Mouse (Mus musculus) spleen, embryonic (tissue): ENCODE results near the gene Pcnp.
"Not testable (repeated sequence)": the region's sequence is repeated elsewhere in the genome, so short reads cannot be mapped to it uniquely, and the experiment has no call there.

ENCODE experiments used
- CTCF ChIA-PET: fragments of 350-600 bp; sonication (Branson Sonifier 250); formaldehyde crosslinking; loops from one replicate; lab custom pipeline; 2022; lab: Charles Lee

Pcnp gene

DNA sequence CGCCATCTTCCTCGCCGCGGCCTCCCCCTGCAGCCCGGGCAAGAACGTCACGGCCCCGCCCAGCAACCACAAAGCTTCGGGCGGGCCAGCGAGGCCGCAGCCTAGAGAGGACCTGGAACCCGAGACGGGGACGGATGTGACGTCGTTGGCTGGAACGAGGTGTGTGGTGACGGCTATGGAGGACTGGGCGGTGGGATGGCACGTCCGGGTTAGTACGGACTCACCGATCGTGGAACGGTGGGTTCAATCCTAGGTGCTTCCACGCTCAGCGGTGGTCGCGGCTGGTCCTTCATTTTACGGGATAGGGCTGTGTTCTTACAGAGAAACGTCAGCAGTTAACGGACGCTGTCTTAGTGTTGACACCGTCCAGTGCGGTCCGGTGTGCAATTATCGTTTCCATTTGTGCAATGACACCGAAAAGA is at the start of gene Pcnp:
Pcnp (minus strand) TSS at position 79 of the 422 bp plus-strand sequence.
- CTCF ChIA-PET: interaction anchor here (0.9 kb wide), 1 partner anchor 34 kb away, joined by 3 read pairs; no protein-coding TSS in a partner anchor

DNA sequence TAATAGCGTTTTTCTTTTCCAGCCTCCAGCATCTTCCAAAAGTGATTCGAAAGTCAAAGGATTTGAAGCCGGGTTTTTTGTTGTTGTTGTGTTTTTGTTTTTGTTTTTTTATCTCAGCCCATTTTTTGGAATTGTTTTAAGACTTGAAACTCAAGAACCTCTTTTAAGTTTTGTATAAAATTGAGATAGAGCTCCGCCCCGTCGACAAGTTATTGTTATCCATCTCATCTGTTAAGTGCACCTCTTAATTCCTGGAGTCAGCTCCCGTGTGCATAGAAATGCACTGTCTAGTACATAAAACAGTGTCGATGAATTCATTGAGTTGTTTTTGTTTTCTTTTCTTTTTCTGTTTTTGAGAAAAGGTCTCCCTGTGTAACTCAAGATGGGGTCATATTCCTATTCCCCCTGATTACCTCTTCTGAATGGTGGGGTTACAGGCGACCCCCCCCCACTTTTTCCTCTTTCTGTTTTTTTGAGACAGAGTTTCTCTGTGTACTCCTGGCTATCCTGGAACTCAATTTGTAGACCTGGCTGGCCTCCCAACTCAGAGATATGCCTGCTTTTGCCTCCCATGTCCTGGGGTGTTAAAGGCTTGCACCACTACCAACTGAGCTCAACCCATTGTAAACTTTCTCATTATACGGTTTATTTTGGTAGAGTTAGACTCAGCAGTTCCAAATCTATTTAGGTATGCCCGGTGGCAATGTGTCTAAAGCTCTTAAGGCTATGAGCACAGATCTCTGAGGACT is 46.8 kb upstream of the Pcnp start:
- CTCF ChIA-PET: interaction anchor here (0.7 to 1.6 kb wide), 3 partner anchors 127 to 320 kb away, joined by 4 to 9 read pairs (median 4); no protein-coding TSS in a partner anchor

DNA sequence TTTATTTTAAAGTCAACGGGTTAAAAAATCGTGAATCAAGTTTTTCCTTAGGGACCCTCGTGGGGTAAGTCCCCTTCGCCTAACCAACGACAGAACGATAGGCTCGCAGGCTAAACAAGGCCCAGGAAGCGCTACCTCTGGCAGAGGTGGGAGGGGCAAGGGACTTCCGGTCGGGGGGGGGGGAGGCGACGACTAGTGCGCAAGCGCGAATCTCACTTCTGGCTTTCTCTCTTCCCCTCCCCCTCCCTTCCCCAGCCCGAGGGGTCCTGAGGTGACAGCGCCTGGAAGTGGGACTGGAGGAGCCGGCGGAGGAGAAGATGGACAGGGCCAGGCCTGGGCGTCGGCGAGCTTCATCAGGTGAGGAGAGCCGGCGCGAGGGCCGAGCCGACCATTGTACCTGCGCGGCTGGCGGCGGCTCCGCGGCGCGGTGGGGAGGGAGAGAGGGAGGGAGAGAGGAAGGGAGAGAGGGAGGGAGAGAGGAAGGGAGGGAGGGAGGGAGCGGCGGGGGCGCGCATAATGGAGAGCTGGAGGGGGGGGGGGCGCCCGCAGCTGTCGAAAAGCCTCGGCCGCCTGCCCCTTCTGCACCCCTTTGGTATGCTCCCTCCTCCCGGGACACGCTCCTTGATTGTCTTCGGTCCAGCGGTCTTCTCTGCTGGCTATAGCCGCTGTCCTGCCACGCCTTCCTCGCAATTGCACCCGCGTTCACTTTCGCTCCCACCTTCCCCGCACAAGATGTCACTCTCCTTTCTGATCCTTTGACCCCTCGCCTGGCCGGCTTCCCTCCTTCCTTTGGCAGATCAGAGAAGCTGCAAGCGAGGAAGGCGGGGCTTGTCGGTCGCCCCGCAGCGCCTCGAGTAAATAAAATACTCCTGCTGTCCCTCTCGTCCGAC is 45.9 kb upstream of the Pcnp start:
- CTCF ChIA-PET: interaction anchor here (0.7 to 1.6 kb wide), 3 partner anchors 84 to 142 kb away, joined by 3 to 4 read pairs (median 3); no protein-coding TSS in a partner anchor

DNA sequence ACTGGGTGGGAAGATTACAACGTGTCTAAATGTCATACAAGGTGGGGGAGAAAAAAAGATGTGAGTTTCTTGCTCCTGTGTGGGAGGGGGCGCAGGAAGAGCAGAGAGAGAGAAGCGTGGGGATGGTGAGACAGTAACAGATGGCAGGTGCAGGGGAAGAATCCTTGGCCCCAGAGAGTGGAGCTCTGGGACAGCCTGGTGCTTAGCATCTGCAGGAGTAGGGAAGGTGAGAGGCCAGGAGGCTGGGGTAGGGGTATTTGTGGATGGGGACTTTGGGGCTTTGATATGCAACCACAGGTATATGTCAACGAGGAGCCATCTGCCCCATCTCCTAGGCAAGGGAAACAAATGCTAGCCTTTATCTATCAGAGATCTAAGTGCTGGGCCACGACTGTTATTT is 45.0 kb upstream of the Pcnp start:
- CTCF ChIA-PET: interaction anchor here (0.7 to 0.9 kb wide), 2 partner anchors 85 to 110 kb away, joined by 3 read pairs; no protein-coding TSS in a partner anchor

DNA sequence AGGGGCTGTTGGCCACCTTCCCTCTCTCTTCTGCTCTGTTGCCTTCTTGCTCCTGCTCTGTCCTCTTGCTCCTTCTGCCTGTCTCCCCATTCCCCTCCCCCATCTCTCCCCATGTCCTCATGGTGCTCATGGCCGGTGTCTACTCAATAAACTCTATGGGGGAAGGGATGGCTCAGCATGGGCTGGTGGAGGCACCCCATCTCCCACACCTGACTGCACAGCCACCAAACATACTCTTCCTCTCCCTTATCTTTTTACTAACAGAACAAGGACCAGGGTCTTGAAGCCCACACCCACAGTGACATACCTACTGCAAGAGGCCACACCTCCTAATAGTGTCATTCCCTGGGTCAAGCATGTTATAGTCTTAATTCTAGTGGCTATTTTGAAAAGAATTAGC is 44.6 kb upstream of the Pcnp start:
- CTCF ChIA-PET: interaction anchor here (0.6 kb wide), 1 partner anchor 626 kb away, joined by 4 read pairs; no protein-coding TSS in a partner anchor

DNA sequence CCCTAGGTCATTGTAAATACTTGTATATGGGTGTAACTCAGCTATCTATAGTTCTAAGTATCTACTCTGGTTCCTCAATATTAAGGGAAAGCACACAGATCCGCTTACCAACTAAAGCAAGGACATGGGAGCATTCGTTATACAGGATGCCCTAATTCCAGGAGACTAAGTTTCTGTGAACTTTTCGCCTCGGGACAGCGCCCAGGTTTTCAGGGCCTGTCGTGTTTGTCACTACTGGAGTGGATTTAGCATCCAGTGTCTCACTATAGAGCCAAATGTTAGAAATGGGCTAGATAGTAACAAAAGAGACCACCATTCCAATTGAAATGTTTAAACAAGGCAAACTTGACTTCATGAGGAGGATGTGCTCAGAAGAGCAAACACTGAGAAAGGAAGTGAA is 43.6 kb upstream of the Pcnp start:
- CTCF ChIA-PET: not testable (repeated sequence)

DNA sequence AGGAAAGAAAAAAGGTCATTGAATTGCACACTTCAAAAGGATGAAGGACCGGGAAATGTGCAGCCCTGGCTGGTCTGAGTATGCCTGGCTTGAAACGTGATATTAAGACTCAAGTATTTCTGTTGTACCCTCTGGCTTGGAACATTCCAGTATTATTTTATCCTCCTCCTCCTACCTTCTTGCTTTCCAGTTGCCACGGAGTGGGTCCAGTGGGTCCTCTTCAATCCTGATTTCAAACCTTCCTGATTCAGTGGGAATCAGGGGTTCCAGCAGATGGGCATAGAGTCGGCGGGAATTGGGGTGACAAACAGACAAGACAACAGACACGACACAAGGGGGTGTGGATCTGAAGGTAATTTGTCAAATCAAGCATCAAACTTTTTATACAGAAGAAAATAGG is 43.0 kb upstream of the Pcnp start:
- CTCF ChIA-PET: no interaction called here

DNA sequence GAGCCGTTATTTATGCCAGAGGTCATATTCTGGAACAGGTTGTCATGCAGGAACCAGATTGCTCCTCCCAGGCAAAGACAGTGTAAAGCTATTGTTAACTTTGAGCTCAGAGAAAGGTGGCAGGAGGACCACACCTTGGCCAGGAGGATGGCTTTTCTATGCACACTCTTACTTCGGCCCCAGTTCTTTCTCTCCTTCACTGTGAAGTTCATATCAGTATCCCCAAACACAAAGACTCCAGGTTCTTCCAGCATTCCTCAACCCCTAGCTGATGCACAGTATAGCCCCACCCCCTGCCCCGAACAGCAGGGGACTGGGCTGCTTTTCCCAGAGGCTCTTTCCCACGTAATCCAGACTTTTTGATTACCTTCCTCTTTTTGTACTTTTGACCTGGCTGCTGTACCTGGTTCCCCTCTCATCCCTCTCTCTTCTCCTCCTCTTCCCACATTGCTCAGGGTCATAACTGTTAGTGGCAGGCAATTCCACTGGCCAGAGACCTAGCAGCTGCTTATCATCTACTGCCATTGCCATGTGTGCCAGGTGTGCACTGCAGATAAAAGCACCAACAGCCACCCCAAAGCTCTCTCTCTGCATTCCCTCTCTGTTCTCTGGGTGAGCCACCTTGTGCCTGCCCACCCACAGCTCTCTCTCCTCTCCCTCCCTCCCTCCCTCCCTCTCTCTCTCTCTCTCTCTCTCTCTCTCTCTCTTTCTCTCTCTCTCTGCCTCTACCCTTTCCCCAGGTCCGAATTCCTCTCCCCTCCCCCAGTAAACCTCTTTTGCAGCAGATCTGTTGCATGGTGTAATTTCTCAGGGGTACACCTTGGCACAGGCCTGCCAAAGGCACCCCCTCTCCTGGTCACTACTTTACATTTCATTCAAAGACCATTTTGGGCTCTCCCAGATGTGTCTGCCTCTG is 42.0 kb upstream of the Pcnp start:
- CTCF ChIA-PET: no interaction called here

DNA sequence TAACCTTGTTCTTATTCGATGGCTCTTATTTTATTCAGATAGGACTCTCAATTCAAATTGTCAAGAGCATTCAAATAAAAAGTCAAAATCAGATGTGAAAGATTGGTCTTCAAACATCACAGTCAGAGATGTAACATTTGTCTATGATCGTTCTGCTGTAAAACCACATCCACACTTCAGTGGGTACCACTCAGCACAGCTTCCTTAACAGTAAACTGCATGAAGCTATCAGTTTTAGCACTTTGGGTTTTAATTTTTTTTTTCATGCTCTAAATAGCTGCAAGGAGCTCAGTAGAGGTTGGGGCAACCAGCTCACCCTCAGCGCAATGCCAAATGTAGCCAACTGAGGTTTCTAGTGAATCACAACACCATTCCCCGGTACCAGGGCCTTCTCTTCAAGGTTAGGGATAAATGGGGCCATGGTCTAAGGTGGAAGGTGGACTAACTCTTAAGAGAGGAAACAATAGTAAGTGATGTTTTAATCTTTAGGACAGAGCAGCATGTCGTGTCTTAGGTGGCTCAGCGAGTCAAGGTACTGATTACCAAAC is 39.1 kb upstream of the Pcnp start:
- CTCF ChIA-PET: interaction anchor here (0.6 to 1.0 kb wide), 3 partner anchors 58 to 180 kb away, joined by 3 to 4 read pairs (median 3); no protein-coding TSS in a partner anchor

DNA sequence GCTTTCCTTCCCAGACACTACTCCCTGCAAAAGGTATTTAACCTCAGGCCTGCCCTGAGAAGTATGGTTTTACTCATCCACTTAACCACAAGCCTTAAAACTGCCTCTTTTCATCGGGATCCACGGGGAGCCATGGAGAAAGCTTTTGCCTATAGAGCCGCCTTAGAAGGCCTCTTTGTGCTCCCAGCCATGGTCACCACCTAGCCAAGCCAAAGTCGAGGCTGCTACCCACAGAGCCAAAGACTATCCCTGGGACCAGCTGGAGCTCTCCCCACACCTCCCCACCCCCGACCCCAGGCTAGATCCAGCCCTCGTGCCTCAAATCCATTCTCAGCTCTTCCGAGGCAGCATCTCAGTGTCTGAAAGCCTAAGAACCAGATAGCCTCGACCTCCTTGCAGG is 36.6 kb upstream of the Pcnp start:
- CTCF ChIA-PET: interaction anchor here (0.8 kb wide), 1 partner anchor 1055 kb away, joined by 8 read pairs; no protein-coding TSS in a partner anchor

DNA sequence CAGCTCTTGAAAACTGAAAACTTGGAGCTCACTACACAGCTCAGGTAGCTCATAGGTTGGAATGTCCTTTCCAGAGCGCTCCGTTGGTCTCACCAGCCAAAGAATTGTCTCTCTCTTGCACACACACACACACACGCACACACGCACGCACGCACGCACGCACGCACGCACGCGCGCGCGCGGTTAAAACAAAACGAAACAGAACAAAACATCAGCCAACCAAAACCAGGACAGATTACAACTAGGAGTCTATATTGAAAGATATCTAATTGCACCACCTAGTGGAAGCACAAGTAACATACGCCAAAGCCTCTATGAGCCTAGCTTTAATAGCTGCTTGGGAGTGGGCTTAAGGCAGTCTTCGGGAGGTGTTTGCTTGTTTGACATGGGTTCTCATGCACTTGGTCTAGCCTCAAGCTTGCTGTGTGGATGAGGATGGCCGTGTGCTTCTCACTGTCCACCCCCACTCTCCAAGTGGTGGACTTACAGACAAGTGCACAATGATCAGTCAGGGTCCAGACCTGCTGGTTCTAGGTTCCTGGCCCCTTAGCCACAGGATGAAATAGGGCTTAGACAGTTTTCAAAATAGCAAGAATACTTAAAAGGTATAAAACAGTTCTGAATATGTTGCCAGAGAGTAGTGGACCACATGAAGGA is 34.9 kb upstream of the Pcnp start:
- CTCF ChIA-PET: interaction anchor here (0.8 kb wide), 1 partner anchor 35 kb away, joined by 3 read pairs; the partner anchor contains the start of gene Pcnp

DNA sequence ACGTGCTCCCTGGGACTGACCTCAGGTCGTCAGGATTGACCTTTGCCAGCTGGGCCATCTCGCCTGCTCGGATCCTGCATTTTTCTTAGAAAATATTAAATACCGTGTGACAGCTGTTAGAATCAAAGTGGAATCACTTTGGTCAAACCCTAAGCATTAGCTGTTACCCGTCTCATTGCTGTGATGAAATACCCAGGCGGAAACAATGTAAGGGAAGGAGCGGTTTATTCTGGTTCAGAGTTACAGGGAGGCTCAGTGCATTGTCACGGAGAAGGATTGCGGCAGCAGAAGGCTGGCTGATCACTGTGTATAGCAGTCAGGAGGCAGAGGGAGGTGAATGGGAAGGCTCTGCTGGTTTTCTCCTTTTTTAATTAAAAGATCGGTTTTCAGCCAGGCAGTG is 33.4 kb upstream of the Pcnp start:
- CTCF ChIA-PET: no interaction called here

DNA sequence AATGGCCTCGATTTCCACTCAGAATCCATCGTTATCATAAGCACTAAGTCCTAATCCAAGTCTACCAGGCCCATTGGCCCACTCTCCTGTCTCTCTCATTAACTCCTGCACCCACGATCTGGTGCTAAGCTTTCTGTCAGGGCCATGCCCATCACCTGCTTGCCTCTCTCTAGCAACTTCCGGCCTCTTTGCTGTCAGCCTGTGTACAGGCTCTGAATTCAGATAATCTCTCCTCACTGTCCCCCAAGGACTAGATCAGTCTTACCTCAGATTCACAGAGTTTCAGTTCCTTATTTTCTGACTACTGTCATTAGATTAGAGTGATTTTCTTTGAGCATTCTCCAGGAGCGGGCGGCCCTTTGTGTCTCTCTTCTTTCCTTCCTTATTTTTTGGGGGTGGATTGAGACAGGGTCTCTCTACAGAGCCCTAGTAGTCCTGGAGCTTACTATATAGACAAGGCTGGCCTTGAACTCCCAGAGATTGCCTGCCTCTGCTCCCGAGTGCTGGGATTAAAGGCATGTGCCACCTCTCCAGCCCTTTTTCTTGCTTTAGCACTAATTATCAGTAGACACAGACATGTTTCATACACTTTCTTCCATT is 32.6 kb upstream of the Pcnp start:
- CTCF ChIA-PET: no interaction called here

DNA sequence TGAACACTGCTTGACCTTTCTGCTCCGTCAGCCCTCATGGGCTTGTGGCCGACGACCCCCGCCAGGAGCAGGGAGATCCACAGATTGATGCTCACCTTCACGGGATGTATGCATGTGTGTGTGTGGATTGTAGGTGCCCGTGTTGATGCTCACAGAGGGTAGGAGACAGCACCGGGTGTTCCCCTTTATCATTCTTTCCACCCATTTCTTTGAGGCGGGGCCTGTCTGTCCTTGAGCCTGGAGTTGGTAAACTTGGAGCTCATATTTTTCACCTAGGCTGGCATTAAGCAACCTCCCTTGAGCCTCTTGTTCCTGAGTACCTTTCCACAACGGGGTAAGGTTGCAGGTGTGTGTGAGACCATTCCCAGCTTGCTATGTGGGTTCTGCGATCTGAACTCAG is 28.6 kb upstream of the Pcnp start:
- CTCF ChIA-PET: interaction anchor here (0.5 kb wide), 1 partner anchor 169 kb away, joined by 3 read pairs; no protein-coding TSS in a partner anchor

DNA sequence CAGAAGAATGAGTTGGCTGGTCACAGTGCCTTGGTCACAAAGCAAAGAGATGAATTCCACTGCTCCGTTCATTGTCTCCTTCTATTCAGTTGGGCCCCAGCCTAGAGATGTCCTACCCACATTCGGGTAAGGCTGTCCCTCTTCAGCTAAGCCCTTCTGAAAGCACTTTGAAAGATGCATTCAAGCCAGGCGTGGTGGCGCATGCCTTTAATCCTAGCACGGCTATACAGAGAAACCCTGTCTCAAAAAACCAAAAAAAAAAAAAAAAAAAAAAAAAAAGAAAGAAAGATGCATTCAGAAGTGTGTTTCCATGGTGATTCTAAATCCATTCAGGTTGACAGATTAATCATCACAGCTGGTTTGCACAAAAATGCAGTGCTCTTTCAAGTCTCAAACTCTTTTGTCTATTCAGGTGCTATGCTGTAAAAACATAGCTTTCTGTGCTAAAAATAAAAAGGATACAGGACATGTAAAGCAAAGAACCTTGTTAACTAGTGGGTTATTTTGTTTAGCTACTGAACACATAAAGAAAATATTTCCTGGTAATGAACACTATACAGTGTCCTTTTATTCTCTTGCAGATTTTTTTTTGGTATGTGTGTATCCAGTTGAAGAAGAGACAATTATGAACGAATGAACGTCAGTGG is 27.5 kb upstream of the Pcnp start:
- CTCF ChIA-PET: no interaction called here

DNA sequence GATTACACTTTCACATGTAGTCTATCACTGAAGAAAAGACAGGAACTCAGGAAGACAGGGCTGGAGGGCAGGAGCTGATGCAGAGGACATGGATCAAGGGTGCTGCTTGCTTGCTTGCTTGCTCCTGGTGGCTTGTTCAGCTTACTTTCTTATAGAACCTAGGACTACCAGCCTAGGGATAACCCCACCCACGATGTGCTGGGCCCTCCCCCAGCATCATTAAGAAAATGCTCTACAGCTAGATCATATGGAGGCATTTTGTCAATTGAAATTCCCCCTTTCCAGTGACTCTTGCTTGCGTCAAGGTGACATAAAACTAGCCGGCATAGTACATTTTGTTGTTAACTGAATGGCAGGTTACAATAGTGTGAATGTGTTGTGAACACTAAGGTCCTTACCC is 26.4 kb upstream of the Pcnp start:
- CTCF ChIA-PET: no interaction called here

DNA sequence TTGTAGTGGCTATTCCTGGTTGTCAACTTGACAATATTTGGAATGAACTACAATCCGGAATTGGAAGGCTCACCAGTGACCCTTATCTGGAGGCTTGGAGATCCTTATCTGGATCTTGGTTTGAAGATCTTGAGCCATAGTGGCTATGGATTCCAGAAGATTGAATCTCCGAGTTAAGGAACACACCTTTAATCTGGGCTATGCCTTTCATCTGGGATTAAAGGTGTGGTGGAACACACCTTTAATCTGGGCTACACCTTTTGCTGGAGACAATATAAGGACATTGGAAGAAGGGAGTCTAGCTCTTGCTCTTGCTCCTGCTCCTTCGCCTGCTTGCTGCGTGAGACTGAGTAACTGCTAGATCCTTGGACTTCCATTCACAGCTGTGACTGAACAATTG is 18.5 kb upstream of the Pcnp start, which contains the start of gene Senp7:
Senp7 (plus strand) TSS at position 301 of the 400 bp plus-strand sequence.
- CTCF ChIA-PET: not testable (repeated sequence)

DNA sequence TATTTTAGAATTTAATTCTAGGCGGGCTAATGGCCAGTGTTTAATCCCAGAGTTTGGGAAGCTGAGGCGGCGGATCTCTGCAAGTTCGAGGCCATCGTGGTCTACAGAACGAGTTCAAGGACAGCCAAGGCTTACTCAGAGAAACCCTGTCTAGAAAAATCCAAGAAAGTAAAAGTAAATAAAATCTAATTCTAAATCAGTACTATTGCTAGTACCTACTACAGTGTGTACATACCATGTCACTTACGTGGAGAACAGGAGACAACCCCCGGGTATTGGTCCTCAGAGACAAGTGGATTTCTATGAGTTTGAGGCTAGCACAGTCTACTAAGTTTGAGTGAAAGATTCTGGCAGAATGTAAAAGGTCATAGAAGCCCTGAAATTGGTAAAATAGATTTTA is 8.6 kb upstream of the Pcnp start:
- CTCF ChIA-PET: interaction anchor here (0.5 to 1.1 kb wide), 2 partner anchors 32 to 144 kb away, joined by 3 to 4 read pairs; no protein-coding TSS in a partner anchor
